Mouse (Mus musculus) ES-E14 (cell line): ENCODE results near the gene Gpc6. TPM values are rescaled to one million over a fixed set of nuclear protein-coding genes. Genes with fewer than 3 reads are reported as not detected.

Experiments
- DNase-seq: peaks from one replicate; pipeline ENCODE4 v3.0.0-alpha.2; 2013; ENCODE audit warnings: low read depth, low spot score
- H3K27ac ChIP-seq: 2 replicates; pipeline ENCODE4 v1.5.1; 2012; ENCODE audit warnings: low read depth, mild to moderate bottlenecking, low read length, moderate library complexity, mixed read lengths; ENCODE audit not compliant: poor library complexity, insufficient read depth, severe bottlenecking
- H3K36me3 ChIP-seq: 2 replicates; pipeline ENCODE4 v1.6.1; 2012; ENCODE audit warnings: mild to moderate bottlenecking, low read length, moderate library complexity, mixed read lengths; ENCODE audit not compliant: control insufficient read depth, poor library complexity, insufficient read depth, severe bottlenecking
- H3K4me1 ChIP-seq, 2 experiments: fragments of 150-350 bp in 1 of 2; sonication (generic) in 1 of 2; 2 replicates each; pipeline ENCODE4 v1.6.1; 2012; ENCODE audit warnings: low read length in 2 of 2, mild to moderate bottlenecking in 1 of 2, mixed read lengths in 1 of 2; ENCODE audit not compliant: control insufficient read depth in 2 of 2, insufficient read depth in 2 of 2, poor library complexity in 1 of 2
- H3K4me3 ChIP-seq, 2 experiments: fragments of 150-350 bp in 1 of 2; sonication (generic) in 1 of 2; 2 replicates each; pipeline ENCODE4 v1.5.1; 2012; ENCODE audit warnings: low read length in 2 of 2, low read depth in 1 of 2, mild to moderate bottlenecking in 1 of 2, mixed read lengths in 1 of 2; ENCODE audit not compliant: insufficient read depth in 1 of 2, poor library complexity in 1 of 2, severe bottlenecking in 1 of 2
- H3K9ac ChIP-seq: 2 replicates; pipeline ENCODE4 v1.6.1; 2012; ENCODE audit warnings: low read depth, mild to moderate bottlenecking, low read length, mixed read lengths; ENCODE audit not compliant: poor library complexity, insufficient read depth, severe bottlenecking
- H3K9me3 ChIP-seq: fragments of 150-350 bp; sonication (generic); 2 replicates; pipeline ENCODE4 v1.6.1; 2012; ENCODE audit warnings: low read depth, mild to moderate bottlenecking, low read length; ENCODE audit not compliant: control insufficient read depth, insufficient read depth
- CHD2 ChIP-seq: IDR thresholded peaks from 2 replicates; pipeline ENCODE4 v1.6.1; 2014; ENCODE audit warnings: mild to moderate bottlenecking, low read depth, low read length, inconsistent platforms
- HCFC1 ChIP-seq: IDR thresholded peaks from 2 replicates; pipeline ENCODE4 v1.6.1; 2012; ENCODE audit warnings: low read length, inconsistent platforms, borderline replicate concordance; ENCODE audit not compliant: insufficient read depth
- MAFK ChIP-seq: IDR thresholded peaks from 2 replicates; pipeline ENCODE4 v1.6.1; 2014; ENCODE audit warnings: mild to moderate bottlenecking, low read depth, low read length, inconsistent platforms; ENCODE audit not compliant: insufficient read depth
- ZC3H11A ChIP-seq: IDR thresholded peaks from 2 replicates; pipeline ENCODE4 v1.6.1; 2012; ENCODE audit warnings: low read depth, mild to moderate bottlenecking, inconsistent platforms, low read length, borderline replicate concordance
- ZNF384 ChIP-seq: IDR thresholded peaks from 2 replicates; pipeline ENCODE4 v1.6.1; 2012; ENCODE audit warnings: low read depth, low read length, inconsistent platforms
- in situ Hi-C, 2 experiments: fragments of 600-800 bp; cut with MboI; formaldehyde crosslinking; loops; one replicate each; pipeline ENCODE4 v1.15.1; 2025; ENCODE audit warnings: low sequenced_read_pairs in 2 of 2, inconsistent platforms in 1 of 2; ENCODE audit not compliant: unreplicated experiment in 2 of 2
- total RNA-seq: library from RNA; depleted of rRNA; stranded (reverse); fragments of 300-350 nt; gene quantifications from 2 replicates; pipeline ENCODE4 v1.2.3, GENCODE M21; 2012

The Gpc6 gene
- total RNA-seq, 1 experiment = 3.2 TPM

DNA sequence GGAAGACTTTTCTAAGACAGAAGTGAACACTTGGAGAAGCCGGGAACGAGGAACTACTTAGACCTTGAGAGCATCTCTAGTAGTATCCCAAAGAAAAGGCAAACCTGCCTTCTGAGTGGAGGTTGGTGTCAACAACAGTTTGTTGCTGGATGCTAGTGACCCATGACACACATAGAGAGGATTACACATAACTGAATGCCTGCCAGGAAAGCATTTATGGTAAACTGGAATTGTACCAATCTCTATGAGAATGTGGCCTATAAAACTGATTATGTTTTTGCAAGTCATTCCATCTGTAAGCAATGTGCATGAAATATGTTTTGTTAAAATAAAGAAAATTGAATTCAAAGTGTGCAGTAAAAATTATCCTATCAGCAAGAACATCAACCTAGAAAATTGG lies 485.4 kb downstream of the Gpc6 start:
- Histone ChIP-seq H3K36me3 (no peaks in the 10 kb centered on the region), H3K9me3 (no peaks in the 10 kb centered on the region), H3K27ac (no peak overlapping the region), H3K9ac (no peak overlapping the region), H3K4me1 (no peaks in the 10 kb centered on the region), H3K4me3 (no peak overlapping the region)
- in situ Hi-C loops = no loop called here
- TF ChIP-seq CHD2 = no peak
- no peak for TF ChIP-seq ZNF384
- no peak for TF ChIP-seq MAFK
- no peak for TF ChIP-seq ZC3H11A
- no peak for TF ChIP-seq HCFC1
- no peak for DNase-seq

DNA sequence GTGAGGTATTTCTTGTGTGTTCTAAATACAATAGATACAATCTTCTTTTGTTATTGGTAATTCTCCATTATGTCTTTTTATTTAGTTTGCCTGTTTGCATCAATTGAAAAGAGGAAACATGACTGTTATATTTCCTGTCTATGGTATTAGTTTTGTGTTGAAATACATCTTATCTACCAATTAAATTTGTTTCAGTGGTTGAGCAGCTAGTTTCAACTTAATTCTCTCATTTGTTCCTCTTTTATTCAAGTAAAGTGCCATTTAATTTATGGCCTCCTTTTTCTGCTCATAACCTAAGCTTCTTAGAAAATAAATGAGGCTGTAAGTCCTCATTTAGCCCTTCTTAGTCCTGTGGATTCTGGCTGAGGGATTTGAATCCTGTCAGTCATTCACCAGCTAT lies 489.9 kb downstream of the Gpc6 start:
- no peak overlapping the region for H3K27ac ChIP-seq
- H3K9ac ChIP-seq = no peak overlapping the region
- H3K4me3 ChIP-seq = no peak overlapping the region
- no peaks in the 10 kb centered on the region for H3K9me3 ChIP-seq
- TF ChIP-seq MAFK = no peak
- no peak for TF ChIP-seq ZNF384
- no peak for TF ChIP-seq HCFC1
- no peak for TF ChIP-seq CHD2
- no peak for TF ChIP-seq ZC3H11A
- no peak for DNase-seq
- H3K4me1 ChIP-seq = no peaks in the 10 kb centered on the region
- no peaks in the 10 kb centered on the region for H3K36me3 ChIP-seq
- in situ Hi-C loops = no loop called here

DNA sequence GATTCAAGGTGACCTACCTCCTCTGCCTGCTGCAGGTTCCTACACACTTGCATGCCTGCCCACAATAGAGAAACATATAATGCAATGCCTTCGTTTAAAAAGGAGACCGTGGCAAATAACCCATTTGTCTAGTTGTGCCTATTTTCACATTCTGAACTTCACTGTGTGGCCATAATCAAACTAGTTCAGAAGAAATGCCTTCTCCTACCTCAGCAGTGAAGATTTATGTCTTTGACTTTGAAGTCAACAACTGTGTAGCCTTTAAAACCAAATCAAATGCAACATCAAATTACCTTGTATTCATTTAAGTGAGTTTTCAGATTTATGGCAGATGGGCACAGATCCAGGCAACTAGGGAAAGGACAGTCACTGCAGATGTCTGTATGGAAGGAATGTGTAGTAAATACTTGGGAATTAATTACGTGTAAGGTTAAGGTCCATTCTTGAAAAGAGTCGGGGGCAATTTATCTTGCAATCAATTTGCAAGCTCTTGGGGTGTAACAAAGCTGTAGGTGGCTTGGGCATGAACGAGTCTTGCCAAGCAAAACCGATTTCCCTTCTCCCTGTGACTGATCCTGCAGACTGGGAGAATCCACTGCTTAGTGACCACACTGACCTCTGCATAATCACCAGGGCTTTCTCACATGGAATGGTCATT lies 494.6 kb downstream of the Gpc6 start:
- no peaks in the 10 kb centered on the region for H3K4me1 ChIP-seq
- DNase-seq = no peak
- no peak overlapping the region for H3K9ac ChIP-seq
- H3K36me3 ChIP-seq = no peaks in the 10 kb centered on the region
- no peak overlapping the region for H3K27ac ChIP-seq
- in situ Hi-C loops = no loop called here
- TF ChIP-seq ZNF384 (no peak), MAFK (no peak), CHD2 (no peak), ZC3H11A (no peak), HCFC1 (no peak)
- H3K4me3 ChIP-seq = no peak overlapping the region
- no peaks in the 10 kb centered on the region for H3K9me3 ChIP-seq

DNA sequence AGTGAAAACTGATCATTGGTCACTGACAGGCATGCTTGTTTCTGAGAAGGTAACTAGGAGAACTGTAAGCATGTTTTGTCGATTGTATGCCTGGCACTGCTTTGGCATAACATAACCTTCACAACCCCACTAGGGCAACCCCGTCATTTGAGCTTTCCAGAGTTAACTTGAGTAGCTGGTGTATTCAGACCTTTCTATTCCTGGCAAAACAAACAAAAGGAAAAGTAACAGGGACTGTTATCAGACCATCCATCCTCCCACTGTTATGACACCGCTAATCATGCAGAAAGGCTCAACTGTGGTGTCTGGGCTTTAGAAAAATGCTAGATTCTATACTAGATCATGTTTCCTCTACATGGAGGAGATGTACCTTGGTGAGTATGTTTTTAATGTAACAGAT lies 496.1 kb downstream of the Gpc6 start:
- Histone ChIP-seq H3K4me3 (no peak overlapping the region), H3K36me3 (no peaks in the 10 kb centered on the region), H3K27ac (no peak overlapping the region), H3K9ac (no peak overlapping the region), H3K4me1 (no peaks in the 10 kb centered on the region), H3K9me3 (no peaks in the 10 kb centered on the region)
- TF ChIP-seq ZC3H11A (no peak), CHD2 (no peak), ZNF384 (no peak), HCFC1 (no peak), MAFK (no peak)
- in situ Hi-C loops = no loop called here
- no peak for DNase-seq

DNA sequence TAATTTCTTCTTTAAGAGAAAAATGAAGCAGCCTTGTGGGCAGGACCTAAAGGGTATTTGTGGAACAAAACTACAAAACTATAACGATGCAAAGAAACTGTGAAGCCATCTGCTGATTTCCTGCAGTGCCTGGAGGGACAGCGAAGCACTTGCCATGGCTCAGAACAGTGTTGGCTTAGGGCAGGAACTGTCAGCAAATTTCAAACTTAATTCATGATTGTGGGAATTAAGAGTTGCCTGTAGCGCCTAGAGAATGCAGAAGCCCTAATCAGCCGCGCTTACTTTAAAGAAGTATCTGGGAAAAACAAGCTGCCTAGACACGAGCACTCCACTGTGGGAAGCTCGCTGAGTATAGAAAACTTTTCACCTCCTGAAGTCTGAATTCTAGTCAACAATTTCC lies 501.0 kb downstream of the Gpc6 start:
- H3K36me3 ChIP-seq = no peaks in the 10 kb centered on the region
- H3K4me3 ChIP-seq = no peak overlapping the region
- no peak for DNase-seq
- H3K4me1 ChIP-seq = no peaks in the 10 kb centered on the region
- no peaks in the 10 kb centered on the region for H3K9me3 ChIP-seq
- TF ChIP-seq HCFC1 (no peak), ZNF384 (no peak), ZC3H11A (no peak), MAFK (no peak), CHD2 (no peak)
- H3K9ac ChIP-seq = no peak overlapping the region
- no peak overlapping the region for H3K27ac ChIP-seq
- in situ Hi-C loops = no loop called here
